Mouse (Mus musculus) heart, adult 2 months (tissue): ENCODE results near the gene Slc22a18.

ENCODE experiments used
- CTCF ChIP-seq: fragments of 200-600 bp; IDR thresholded peaks from 2 replicates; pipeline ENCODE4 v1.8.1; 2022; ENCODE audit warnings: antibody characterized with exemption, mild to moderate bottlenecking, moderate library complexity
- EP300 ChIP-seq: fragments of 200-500 bp; IDR thresholded peaks from 2 replicates; pipeline ENCODE4 v1.6.1; 2011; ENCODE audit warnings: low read depth, low read length, control low read depth; ENCODE audit not compliant: insufficient read depth
- POLR2A ChIP-seq: fragments of 200-500 bp; IDR thresholded peaks from 2 replicates; pipeline ENCODE4 v1.6.1; 2011; ENCODE audit warnings: mild to moderate bottlenecking, low read depth, low read length, control low read depth; ENCODE audit not compliant: insufficient read depth

GRCm38 (mm10) chr7:143495104-143495961, 21.8 kb downstream of the Slc22a18 start:
- TF ChIP-seq CTCF (no peak), EP300 (no peak), POLR2A (no peak)
